Mouse (Mus musculus): ENCODE data around the gene Usp47. TPM values are rescaled to one million over a fixed set of nuclear protein-coding genes. Genes with fewer than 3 reads are reported as not detected.
A peak's percentile ranks its signal among the peaks of the same experiment; 100 is the strongest.
"Not testable (repeated sequence)": the region's sequence is repeated elsewhere in the genome, so short reads cannot be mapped to it uniquely, and the experiment has no call there.

Gene Usp47
- total RNA-seq, 2 experiments from 2014 or later = 52.0 to 146 TPM

DNA sequence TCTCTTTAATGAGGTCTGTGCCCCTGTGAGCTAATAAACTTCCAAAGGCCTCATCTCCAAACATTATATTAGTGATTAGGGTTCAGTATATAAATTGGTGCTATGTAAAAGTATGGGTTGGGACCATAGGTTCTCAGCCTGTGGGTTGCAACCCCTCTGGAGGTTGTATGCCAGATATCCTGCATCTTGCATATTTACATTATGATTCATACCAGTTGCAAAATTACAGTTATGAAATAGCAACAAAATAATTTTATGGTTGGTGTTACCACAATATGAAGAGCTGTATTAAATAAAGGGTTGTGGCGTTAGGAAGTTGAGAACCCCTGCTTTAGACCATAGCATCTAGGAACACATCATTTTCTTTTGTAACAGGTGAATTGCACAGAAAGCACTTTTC lies 7.3 kb downstream of the Usp47 start:
- no peak for ATAC-seq (replicated peaks; ENCODE audit: low FRiP score, low TSS enrichment, poor library complexity, severe bottlenecking)

DNA sequence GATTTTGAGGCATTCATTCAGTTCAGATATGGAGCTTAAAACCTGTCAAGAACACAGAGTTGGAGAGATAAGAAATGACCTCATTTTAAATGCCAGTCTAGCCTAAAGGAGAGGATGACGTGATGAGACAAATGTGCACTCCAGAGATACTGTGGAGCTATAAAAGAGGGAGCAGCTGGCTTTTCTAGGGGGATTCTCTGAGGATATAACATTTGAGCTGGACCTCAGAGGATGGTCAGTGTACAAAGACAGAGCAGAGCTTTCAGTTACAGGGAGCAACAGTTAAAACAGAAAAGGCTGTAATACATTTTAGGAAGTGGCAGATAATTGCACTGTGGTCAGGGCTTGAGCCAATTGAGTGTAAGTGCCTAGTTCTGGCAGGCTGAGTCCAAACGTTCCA lies 12.5 kb downstream of the Usp47 start:
- peak; percentile 95 for ATAC-seq (replicated peaks; ENCODE audit: low FRiP score, low TSS enrichment, poor library complexity, severe bottlenecking)

DNA sequence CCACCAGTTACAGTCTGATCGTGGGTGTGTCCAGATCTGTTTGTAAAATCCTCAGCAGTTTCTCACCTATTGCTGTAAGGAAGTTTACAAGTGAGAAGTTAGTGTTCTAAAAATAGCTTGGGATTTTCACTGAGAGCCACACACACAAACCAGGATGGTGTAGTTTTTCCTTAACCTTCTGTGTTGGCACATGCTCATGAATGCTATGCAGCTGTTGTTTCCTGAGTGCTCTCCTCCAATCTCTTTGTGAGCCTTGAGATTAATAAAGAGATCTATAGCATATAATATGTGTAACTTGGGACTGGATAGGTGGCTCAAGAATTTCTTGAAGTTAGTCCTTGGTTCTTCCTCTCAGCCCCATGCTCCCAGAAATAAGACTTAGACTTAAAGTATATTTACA lies 13.3 kb downstream of the Usp47 start:
- ATAC-seq (replicated peaks; ENCODE audit: low FRiP score, low TSS enrichment, poor library complexity, severe bottlenecking) = no peak

- no peak for ATAC-seq (replicated peaks; ENCODE audit: low FRiP score, low TSS enrichment, poor library complexity, severe bottlenecking)
These were observed 17.0 kb downstream of the Usp47 start for GRCm38 (mm10) chr7:112040271-112040670.

DNA sequence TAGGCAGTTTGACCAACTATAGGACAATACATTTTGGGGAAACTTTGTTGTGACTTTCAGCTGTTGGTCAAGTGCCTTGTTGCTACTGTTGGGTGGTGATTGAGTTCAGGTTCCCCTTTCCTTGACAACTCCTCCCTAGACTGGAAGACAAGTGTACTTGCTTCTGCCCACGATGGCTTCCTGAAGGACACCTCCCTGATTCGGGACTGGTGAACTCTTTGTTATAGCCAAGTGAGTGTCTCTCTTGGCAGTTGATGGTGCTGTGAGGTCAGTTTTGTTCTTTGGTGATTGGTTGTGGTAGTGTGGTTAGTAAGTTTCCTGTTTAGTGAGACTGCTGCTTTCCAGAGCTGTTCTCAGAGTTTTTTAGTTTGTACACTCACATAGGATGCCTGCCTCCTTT lies 19.5 kb downstream of the Usp47 start:
- ATAC-seq (replicated peaks; ENCODE audit: low FRiP score, low TSS enrichment, poor library complexity, severe bottlenecking) = no peak

DNA sequence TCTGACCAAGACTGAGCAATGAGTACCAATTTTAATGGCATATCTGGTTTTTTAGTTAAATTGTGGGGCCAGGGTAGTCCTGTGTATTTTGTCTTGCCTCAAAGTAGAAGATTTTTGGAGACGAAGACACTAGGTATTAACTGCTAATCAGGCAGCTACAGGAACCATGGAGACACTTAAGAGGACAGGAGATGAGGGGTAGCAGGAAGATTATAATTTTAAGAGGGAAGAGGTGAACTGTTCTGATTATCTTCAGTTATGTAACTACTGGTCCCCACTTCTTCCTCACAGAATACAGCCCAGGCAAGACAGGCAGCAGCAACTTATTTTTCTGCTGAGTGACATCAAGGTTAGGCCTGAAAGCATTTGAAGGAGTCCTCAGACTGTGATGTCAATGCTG lies 21.9 kb downstream of the Usp47 start:
- ATAC-seq (replicated peaks; ENCODE audit: low FRiP score, low TSS enrichment, poor library complexity, severe bottlenecking) = peak; percentile 13; the same call in 1 of the 2 replicates

- ATAC-seq (replicated peaks; ENCODE audit: low FRiP score, low TSS enrichment, poor library complexity, severe bottlenecking) = peak; percentile 79
These were observed 22.6 kb downstream of the Usp47 start for GRCm38 (mm10) chr7:112045794-112046388.

- peak; percentile 66; the same call in 1 of the 2 replicates for ATAC-seq (replicated peaks; ENCODE audit: low FRiP score, low TSS enrichment, poor library complexity, severe bottlenecking)
These were observed 25.3 kb downstream of the Usp47 start for GRCm38 (mm10) chr7:112048643-112049042.

DNA sequence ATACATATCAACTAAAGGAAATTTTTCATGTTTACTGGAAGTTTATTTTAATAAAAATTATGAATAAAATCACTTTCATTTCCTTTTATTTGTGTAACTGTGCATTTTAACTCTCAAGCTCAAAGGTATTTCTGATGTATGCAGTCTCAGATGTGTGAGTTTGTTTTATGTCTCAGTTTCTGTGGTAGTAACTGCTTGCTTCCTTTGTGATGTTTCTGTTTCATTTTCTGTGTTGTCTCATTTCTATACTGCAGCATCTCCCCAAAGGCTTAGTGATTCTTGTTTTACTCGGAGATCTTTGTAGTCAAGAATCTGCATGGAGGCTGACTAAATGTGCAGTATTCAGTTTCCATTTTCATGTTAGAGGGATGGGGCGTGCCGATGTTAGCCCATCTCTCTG lies 30.4 kb downstream of the Usp47 start:
- no peak for ATAC-seq (replicated peaks; ENCODE audit: low FRiP score, low TSS enrichment, poor library complexity, severe bottlenecking)

GRCm38 (mm10) chr7:112055901-112056625 lies 32.8 kb downstream of the Usp47 start:
- no peak for ATAC-seq (replicated peaks; ENCODE audit: low FRiP score, low TSS enrichment, poor library complexity, severe bottlenecking)

- peak; percentile 26; the same call in 1 of the 2 replicates for ATAC-seq (replicated peaks; ENCODE audit: low FRiP score, low TSS enrichment, poor library complexity, severe bottlenecking)
These were observed 51.6 kb downstream of the Usp47 start for GRCm38 (mm10) chr7:112074868-112075267.

GRCm38 (mm10) chr7:112082636-112083035 lies 59.3 kb downstream of the Usp47 start:
- no peak for ATAC-seq (replicated peaks; ENCODE audit: low FRiP score, low TSS enrichment, poor library complexity, severe bottlenecking)

DNA sequence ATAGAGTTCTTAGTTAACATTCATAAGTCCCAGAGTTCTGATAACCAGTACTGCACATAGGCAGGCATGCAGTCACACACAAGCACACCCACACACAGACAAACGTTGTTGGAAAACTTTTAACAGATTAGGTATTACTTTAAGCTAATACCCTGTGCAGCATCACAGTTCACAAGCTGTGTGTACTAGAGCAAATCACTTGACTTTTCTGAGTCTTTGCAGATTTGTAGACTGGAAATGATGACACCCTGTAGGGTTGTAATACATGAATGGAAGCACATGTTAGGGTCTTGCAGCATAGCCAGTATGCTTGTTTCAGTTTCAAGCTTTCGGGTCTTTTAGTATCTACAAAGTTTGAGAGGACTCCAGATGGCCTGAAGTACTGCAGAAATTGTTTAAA lies 60.9 kb downstream of the Usp47 start:
- ATAC-seq (replicated peaks; ENCODE audit: low FRiP score, low TSS enrichment, poor library complexity, severe bottlenecking) = no peak

GRCm38 (mm10) chr7:112085062-112085461 lies 61.8 kb downstream of the Usp47 start:
- peak; percentile 91 for ATAC-seq (replicated peaks; ENCODE audit: low FRiP score, low TSS enrichment, poor library complexity, severe bottlenecking)

DNA sequence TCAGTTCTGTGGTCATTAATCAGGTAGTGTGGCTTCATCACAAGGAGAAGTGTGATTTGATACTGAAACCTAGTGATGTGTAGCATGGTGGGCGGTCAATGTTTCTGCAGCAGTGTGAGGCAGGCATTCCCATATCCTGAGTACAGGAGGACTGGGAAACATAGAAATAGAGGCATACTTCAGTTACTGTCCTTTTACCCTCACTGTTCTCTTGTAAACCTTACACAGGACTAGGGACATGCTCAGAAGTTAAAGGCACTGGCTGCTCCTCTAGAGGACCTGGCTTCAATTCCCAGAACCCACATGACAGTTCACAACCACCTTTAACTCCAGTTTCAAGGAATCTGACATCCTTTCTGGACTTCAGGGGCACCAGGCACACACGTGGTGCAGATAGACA lies 62.9 kb downstream of the Usp47 start:
- no peak for ATAC-seq (replicated peaks; ENCODE audit: low FRiP score, low TSS enrichment, poor library complexity, severe bottlenecking)

GRCm38 (mm10) chr7:112094923-112095322 lies 71.6 kb downstream of the Usp47 start:
- not testable (repeated sequence) for ATAC-seq (replicated peaks; ENCODE audit: low FRiP score, low TSS enrichment, poor library complexity, severe bottlenecking)

- no peak for ATAC-seq (replicated peaks; ENCODE audit: low FRiP score, low TSS enrichment, poor library complexity, severe bottlenecking)
These were observed 77.6 kb downstream of the Usp47 start for GRCm38 (mm10) chr7:112100887-112101286.

GRCm38 (mm10) chr7:112102933-112103332 lies 79.6 kb downstream of the Usp47 start:
- ATAC-seq (replicated peaks; ENCODE audit: low FRiP score, low TSS enrichment, poor library complexity, severe bottlenecking) = no peak

GRCm38 (mm10) chr7:112103816-112104215 lies 80.5 kb downstream of the Usp47 start:
- no peak for ATAC-seq (replicated peaks; ENCODE audit: low FRiP score, low TSS enrichment, poor library complexity, severe bottlenecking)

DNA sequence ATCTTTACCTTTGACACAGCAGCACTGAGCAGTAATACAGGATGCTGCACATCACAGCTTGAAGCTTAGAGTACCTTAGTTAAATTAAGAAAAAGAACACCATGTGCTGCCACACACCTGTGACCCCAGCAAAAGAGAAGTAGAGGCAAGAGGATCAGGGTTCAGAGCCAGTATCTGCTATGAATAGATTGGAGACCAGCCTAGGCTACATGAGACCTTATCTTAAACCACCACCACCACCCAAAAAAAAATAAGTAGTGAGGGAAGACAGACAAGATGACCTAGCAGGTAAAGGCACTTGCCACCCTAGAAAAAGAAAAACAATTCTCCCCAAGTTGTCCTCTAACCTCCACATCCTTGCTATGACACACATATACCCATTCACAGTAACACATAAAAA lies 85.5 kb downstream of the Usp47 start:
- peak; percentile 53 for ATAC-seq (replicated peaks; ENCODE audit: low FRiP score, low TSS enrichment, poor library complexity, severe bottlenecking)

Measured in megakaryocyte-erythroid progenitor cell, adult 5-6 weeks (primary cell).